Mouse (Mus musculus) monocyte, adult 5-6 weeks (primary cell): ENCODE data around the gene Ckm. TPM values are rescaled to one million over a fixed set of nuclear protein-coding genes. Genes with fewer than 3 reads are reported as not detected.

Experiments
- ATAC-seq: fragments of 153-309, 156-312 bp; replicated peaks from 2 replicates; pipeline ENCODE4 v1.8.0; 2017; ENCODE audit warnings: mild to moderate bottlenecking; ENCODE audit not compliant: low TSS enrichment, insufficient number of reproducible peaks, severe bottlenecking, poor library complexity, low FRiP score
- total RNA-seq: library from RNA; stranded (forward); fragments of 200-1000, 200-491, 200-594 nt; gene quantifications from 3 replicates; pipeline ENCODE4 v1.2.3, GENCODE M21; 2017

The Ckm gene
- total RNA-seq, 1 experiment from 2014 or later, result not detected

- ATAC-seq, result peak; percentile 99
Measured at GRCm38 (mm10) chr7:19381377-19382165, 23.0 kb upstream of the Ckm start, which contains the start of gene Ercc2. Gene Ercc2 (plus strand): TSS chr7:19382010.

- peak; percentile 11; the same call in 1 of the 2 replicates for ATAC-seq
Measured at GRCm38 (mm10) chr7:19382166-19382541, 22.4 kb upstream of the Ckm start.

- ATAC-seq, result no peak
Measured at GRCm38 (mm10) chr7:19383708-19384107, 20.9 kb upstream of the Ckm start.

- ATAC-seq, result no peak
Measured at GRCm38 (mm10) chr7:19388699-19389413, 15.7 kb upstream of the Ckm start.

GRCm38 (mm10) chr7:19394484-19394883 lies 10.1 kb upstream of the Ckm start:
- no peak for ATAC-seq

GRCm38 (mm10) chr7:19399496-19400280 lies 4.9 kb upstream of the Ckm start:
- ATAC-seq, result no peak

GRCm38 (mm10) chr7:19400946-19401345 lies 3.6 kb upstream of the Ckm start:
- no peak for ATAC-seq

GRCm38 (mm10) chr7:19402535-19403112 lies 2.0 kb upstream of the Ckm start:
- no peak for ATAC-seq

- no peak for ATAC-seq
Measured at GRCm38 (mm10) chr7:19403731-19404296, 762 bp upstream of the Ckm start, which contains the start of gene Klc3. Gene Klc3 (minus strand): TSS chr7:19404104.

- ATAC-seq, result peak; percentile 85
Measured at GRCm38 (mm10) chr7:19405417-19405816, 841 bp downstream of the Ckm start.

- ATAC-seq, result no peak
Measured at GRCm38 (mm10) chr7:19409753-19410152, 5.2 kb downstream of the Ckm start.

- ATAC-seq, result no peak
Measured at GRCm38 (mm10) chr7:19410766-19411344, 6.3 kb downstream of the Ckm start.

GRCm38 (mm10) chr7:19411783-19412182 lies 7.2 kb downstream of the Ckm start:
- no peak for ATAC-seq

- ATAC-seq, result no peak
Measured at GRCm38 (mm10) chr7:19413525-19413924, 8.9 kb downstream of the Ckm start.

GRCm38 (mm10) chr7:19416590-19416989 lies 12.0 kb downstream of the Ckm start:
- 0 out of 2 replicates have a peak, but pooled peaks have one; percentile 11 for ATAC-seq

GRCm38 (mm10) chr7:19420121-19420520 lies 15.5 kb downstream of the Ckm start:
- no peak for ATAC-seq

- ATAC-seq, result peak; percentile 92
Measured at GRCm38 (mm10) chr7:19420821-19421636, 16.5 kb downstream of the Ckm start.
